Comparison of ENCODE assay signal across 14 mouse cellular contexts in genomic region chr1:138785856-138786255, GRCm38 (mm10).
DNase-seq lines count a peak whose midpoint lies in the region; ATAC-seq and TF ChIP-seq lines count a peak whose summit lies in the region.
"Had no signal": no experiment of that assay in that cellular context is flagged by ENCODE, and none has a peak within 500 bp of the region (broad histone marks: within the 10 kb centered on the region; RNA-seq: fewer than 3 reads in every experiment).

No protein-coding gene starts in this region.

- DNase-seq in heart, adult 11 months, result peak; percentile 81
- no peak for DNase-seq in heart, adult 2 months
- DNase-seq in stomach, postnatal 0 days (ENCODE audit: low spot score), result no peak
- no peak for DNase-seq in right cerebral cortex, postnatal 25 days
- DNase-seq in urinary bladder, postnatal 4 days (ENCODE audit: low spot score in 2 of 2), result no peak
- DNase-seq in cerebellum, postnatal 4 days (ENCODE audit: low spot score in 2 of 2), result no peak
- DNase-seq: cerebellum, adult 9-10 months; kidney, postnatal 25 days; lung, embryonic 14.5 days had no signal

- no peak overlapping the region for H3K4me3 ChIP-seq in heart, adult 2 months
- no peak overlapping the region for H3K4me3 ChIP-seq in stomach, embryonic 14.5 days (ENCODE audit: low read depth, low read length)
- H3K4me3 ChIP-seq in stomach, postnatal 0 days (ENCODE audit: low read depth, low read length), result no peak overlapping the region
- peak overlapping the region; percentile 51 for H3K4me3 ChIP-seq in megakaryocyte, embryonic 14.5 days (replicated peaks)
- H3K4me3 ChIP-seq: embryonic facial prominence, embryonic 12.5 days; heart, embryonic 10.5 days; myocyte had no signal

- no peaks in the 10 kb centered on the region for H3K4me1 ChIP-seq in heart, adult 2 months (ENCODE audit: control insufficient read depth, insufficient read depth, low read length)
- H3K4me1 ChIP-seq in stomach, embryonic 14.5 days (ENCODE audit: control insufficient read depth, insufficient read depth, low read length), result no peaks in the 10 kb centered on the region
- H3K4me1 ChIP-seq in stomach, postnatal 0 days (replicated peaks; ENCODE audit: control insufficient read depth, insufficient read depth), result no peaks in the 10 kb centered on the region
- H3K4me1 ChIP-seq in megakaryocyte, embryonic 14.5 days, result no peaks in the 10 kb centered on the region

- no peak overlapping the region for H3K9ac ChIP-seq in heart, adult 2 months (ENCODE audit: low read depth, low read length)
- H3K9ac ChIP-seq in stomach, embryonic 14.5 days (replicated peaks; ENCODE audit: low read depth, low read length), result no peak overlapping the region
- no peak overlapping the region for H3K9ac ChIP-seq in stomach, postnatal 0 days (ENCODE audit: low read length)
- H3K9ac ChIP-seq: embryonic facial prominence, embryonic 12.5 days; lung, embryonic 14.5 days had no signal

- H3K27me3 ChIP-seq in heart, adult 2 months (ENCODE audit: control insufficient read depth, insufficient read depth, low read length), result no peaks in the 10 kb centered on the region
- no peaks in the 10 kb centered on the region for H3K27me3 ChIP-seq in stomach, embryonic 14.5 days (ENCODE audit: control insufficient read depth, insufficient read depth, low read length)
- H3K27me3 ChIP-seq in stomach, postnatal 0 days (ENCODE audit: control insufficient read depth, insufficient read depth, low read length), result no peaks in the 10 kb centered on the region
- H3K27me3 ChIP-seq in megakaryocyte, embryonic 14.5 days (replicated peaks), result peaks cover 2% of the 10 kb centered on the region
- H3K27me3 ChIP-seq: embryonic facial prominence, embryonic 12.5 days had no signal

- H3K79me2 ChIP-seq in heart, adult 2 months (replicated peaks; ENCODE audit: control insufficient read depth, insufficient read depth, low read length), result no peaks in the 10 kb centered on the region

- no peak for TF ChIP-seq EP300 in heart, adult 2 months (IDR thresholded peaks at IDR 0.05; ENCODE audit: insufficient read depth, low read depth, low read length)
- no peak for TF ChIP-seq EP300 in stomach, postnatal 0 days (optimal IDR thresholded peaks at IDR 0.05)

- no peaks in the 10 kb centered on the region for H3K9me3 ChIP-seq in stomach, embryonic 14.5 days (ENCODE audit: control insufficient read depth, low read depth, low read length)
- H3K9me3 ChIP-seq in stomach, postnatal 0 days (ENCODE audit: control insufficient read depth, low read length), result no peaks in the 10 kb centered on the region
- no peaks in the 10 kb centered on the region for H3K9me3 ChIP-seq in megakaryocyte, embryonic 14.5 days
- H3K9me3 ChIP-seq: embryonic facial prominence, embryonic 12.5 days; heart, embryonic 10.5 days had no signal

- no peaks in the 10 kb centered on the region for H3K36me3 ChIP-seq in heart, adult 2 months (ENCODE audit: control insufficient read depth, insufficient read depth, low read length)
- H3K36me3 ChIP-seq in stomach, embryonic 14.5 days (ENCODE audit: control insufficient read depth, insufficient read depth, low read length), result no peaks in the 10 kb centered on the region
- H3K36me3 ChIP-seq in stomach, postnatal 0 days (ENCODE audit: control insufficient read depth, insufficient read depth, low read length), result no peaks in the 10 kb centered on the region
- H3K36me3 ChIP-seq in megakaryocyte, embryonic 14.5 days (replicated peaks; ENCODE audit: low read length), result no peaks in the 10 kb centered on the region
- H3K36me3 ChIP-seq: embryonic facial prominence, embryonic 12.5 days; heart, embryonic 10.5 days had no signal

- no peak overlapping the region for H3K27ac ChIP-seq in heart, adult 2 months
- no peak overlapping the region for H3K27ac ChIP-seq in stomach, embryonic 14.5 days (ENCODE audit: low read length)
- H3K27ac ChIP-seq in stomach, postnatal 0 days (replicated peaks), result no peak overlapping the region
- H3K27ac ChIP-seq: embryonic facial prominence, embryonic 12.5 days; heart, embryonic 10.5 days had no signal

- H3K4me2 ChIP-seq in stomach, embryonic 14.5 days (replicated peaks; ENCODE audit: low read depth, low read length), result no peak overlapping the region
- no peak overlapping the region for H3K4me2 ChIP-seq in stomach, postnatal 0 days (replicated peaks; ENCODE audit: low read depth)
- H3K4me2 ChIP-seq: embryonic facial prominence, embryonic 12.5 days; lung, embryonic 14.5 days had no signal

- peak; percentile 14; the same call in 1 of the 2 replicates for ATAC-seq in stomach, embryonic 14.5 days (ENCODE audit: insufficient number of reproducible peaks, insufficient read depth, low FRiP score, low read depth)
- ATAC-seq in stomach, postnatal 0 days (ENCODE audit: low FRiP score, low TSS enrichment), result no peak

- no peak for TF ChIP-seq POLR2A in heart, adult 2 months (IDR thresholded peaks at IDR 0.05; ENCODE audit: insufficient read depth, low read depth, low read length)

- WGBS in heart, adult 2 months, result 49% methylated on average over 10 of the region's 10 CpGs
- WGBS in stomach, embryonic 14.5 days, result 81% methylated on average over 10 of the region's 10 CpGs
- WGBS in stomach, postnatal 0 days, result 77% methylated on average over 10 of the region's 10 CpGs

- no peak for TF ChIP-seq CTCF in heart, adult 2 months (IDR thresholded peaks at IDR 0.05)
- TF ChIP-seq CTCF in stomach, postnatal 0 days (IDR thresholded peaks at IDR 0.05; ENCODE audit: low read depth), result no peak

- intact Hi-C loops in heart, adult 2 months (cut with DNase I), result no loop called here
